Mouse (Mus musculus): ENCODE measurements around the gene Sh3rf3. TPM values are rescaled to one million over a fixed set of nuclear protein-coding genes. Genes with fewer than 3 reads are reported as not detected.

Gene Sh3rf3
- polyA plus RNA-seq (2015; fragmentation: Nextera tagmentation; extraction: Ambion mirVana), result not detected in 2 replicates

DNA sequence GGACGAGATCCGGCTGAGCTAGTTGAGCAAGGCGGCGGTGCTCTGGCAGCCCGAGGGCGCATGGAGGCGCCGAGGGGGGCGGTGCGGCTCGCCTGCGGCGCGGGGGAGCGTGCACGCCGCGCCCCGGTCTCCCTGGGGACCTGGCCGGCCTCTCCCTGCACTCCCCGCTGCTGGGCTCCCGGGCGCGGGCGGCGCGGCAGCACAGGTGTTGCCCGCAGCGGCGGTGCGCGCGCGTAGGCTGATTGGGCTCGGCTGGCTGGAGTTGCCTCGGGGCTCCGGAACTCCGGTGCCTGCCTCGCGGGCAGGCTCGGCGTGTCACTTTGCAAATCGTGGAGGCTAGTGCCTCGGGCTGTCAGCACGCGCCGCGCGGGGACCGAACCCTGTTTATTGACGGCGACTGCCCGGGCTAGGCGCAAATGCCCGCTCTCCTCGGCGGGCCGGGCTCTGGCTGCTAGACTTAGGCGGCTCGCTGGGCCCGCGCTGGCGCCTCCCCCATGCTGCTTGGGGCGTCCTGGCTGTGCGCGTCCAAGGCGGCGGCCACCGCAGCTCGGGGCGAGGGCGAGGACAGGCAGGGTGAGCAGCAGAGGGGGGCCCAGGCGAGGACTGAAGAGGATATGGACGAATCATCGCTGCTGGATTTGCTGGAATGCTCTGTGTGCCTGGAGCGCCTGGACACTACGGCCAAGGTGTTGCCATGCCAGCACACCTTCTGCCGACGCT lies at the start of gene Sh3rf3:
Gene Sh3rf3 (plus strand): TSS at position 279 of the 720 bp plus-strand sequence.
- no peak for TF ChIP-seq CTCF (IDR thresholded peaks at IDR 0.05; ENCODE audit: low read depth)
- no peak for TF ChIP-seq EP300 (IDR thresholded peaks at IDR 0.05; ENCODE audit: low read depth)
- peak; percentile 21 for DNase-seq

DNA sequence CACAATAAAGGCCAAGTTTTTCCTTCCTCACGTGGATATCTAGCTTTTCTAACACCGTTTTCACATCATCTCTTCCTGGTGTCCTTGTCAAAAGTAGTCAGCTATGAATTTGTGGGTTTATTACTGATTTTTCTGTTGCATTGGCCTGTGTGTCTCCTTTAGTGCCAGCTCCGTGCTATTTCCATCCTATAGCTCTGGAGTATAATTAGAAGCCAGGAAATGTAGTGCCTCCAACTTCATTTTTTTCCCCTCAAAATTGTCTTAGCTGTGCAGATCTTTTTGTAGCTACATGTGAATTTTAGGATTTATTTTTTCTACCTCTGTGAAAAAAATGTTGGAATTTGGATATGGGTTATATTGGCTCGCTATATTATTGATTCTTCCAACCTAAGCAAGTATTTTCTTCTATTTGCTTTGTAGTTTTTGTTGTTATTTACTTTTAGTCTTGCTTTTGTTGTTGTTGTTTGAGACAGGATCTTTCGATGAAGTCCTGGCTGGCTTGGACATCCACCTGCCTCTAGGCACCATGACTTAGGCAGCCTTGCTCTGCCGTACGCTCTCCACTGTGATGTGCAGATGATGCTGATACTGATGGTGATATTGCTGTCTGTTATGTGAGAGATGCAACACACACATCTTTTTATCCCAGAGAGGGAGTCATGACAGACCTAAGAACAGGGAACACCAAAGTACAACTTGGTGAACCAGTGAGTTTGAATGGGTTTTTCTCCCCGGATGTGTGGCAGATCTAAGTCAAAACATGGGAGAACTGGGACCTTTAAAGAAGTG lies 24.5 kb upstream of the Sh3rf3 start:
- Histone ChIP-seq H3K36me3 (replicated peaks; ENCODE audit: insufficient read depth, low read length) (no peaks in the 10 kb centered on the region), H3K27me3 (ENCODE audit: insufficient read depth, low read length) (no peaks in the 10 kb centered on the region), H3K9ac (replicated peaks) (no peak overlapping the region), H3K4me3 (ENCODE audit: low read depth, low read length) (no peak overlapping the region), H3K9me3 (ENCODE audit: low read length) (no peaks in the 10 kb centered on the region), H3K27ac (ENCODE audit: low read depth) (no peak overlapping the region), H3K4me1 (ENCODE audit: insufficient read depth) (no peaks in the 10 kb centered on the region), H3K4me2 (ENCODE audit: low read depth, low read length) (no peak overlapping the region)
- ATAC-seq, result no peak
- DNase-seq, result no peak
- 73% methylated on average over 8 of the region's 8 CpGs for WGBS (ENCODE audit: insufficient replicate concordance)
- TF ChIP-seq EP300 (IDR thresholded peaks at IDR 0.05; ENCODE audit: low read depth) (no peak), CTCF (IDR thresholded peaks at IDR 0.05; ENCODE audit: low read depth) (no peak)

More for the DNA sequence above, at the start of gene Sh3rf3:
- no peak within 1 kb of the TSS for H3K9ac ChIP-seq (replicated peaks)
- H3K27me3 ChIP-seq (ENCODE audit: insufficient read depth, low read length), result peaks cover 42% of the 10 kb centered on the region
- ATAC-seq, result no peak
- peak within 1 kb of the TSS; percentile 42 for H3K4me3 ChIP-seq (ENCODE audit: low read depth, low read length)
- H3K36me3 ChIP-seq (replicated peaks; ENCODE audit: insufficient read depth, low read length), result no peaks in the 10 kb centered on the region
- no peak within 1 kb of the TSS for H3K27ac ChIP-seq (ENCODE audit: low read depth)
- H3K4me2 ChIP-seq (ENCODE audit: low read depth, low read length), result peak within 1 kb of the TSS; percentile 74
- no peaks in the 10 kb centered on the region for H3K9me3 ChIP-seq (ENCODE audit: low read length)
- 1% methylated on average over 79 of the region's 79 CpGs for WGBS (ENCODE audit: insufficient replicate concordance)
- H3K4me1 ChIP-seq (ENCODE audit: insufficient read depth), result peaks cover 8% of the 10 kb centered on the region; the same call in 1 of the 2 replicates

DNA sequence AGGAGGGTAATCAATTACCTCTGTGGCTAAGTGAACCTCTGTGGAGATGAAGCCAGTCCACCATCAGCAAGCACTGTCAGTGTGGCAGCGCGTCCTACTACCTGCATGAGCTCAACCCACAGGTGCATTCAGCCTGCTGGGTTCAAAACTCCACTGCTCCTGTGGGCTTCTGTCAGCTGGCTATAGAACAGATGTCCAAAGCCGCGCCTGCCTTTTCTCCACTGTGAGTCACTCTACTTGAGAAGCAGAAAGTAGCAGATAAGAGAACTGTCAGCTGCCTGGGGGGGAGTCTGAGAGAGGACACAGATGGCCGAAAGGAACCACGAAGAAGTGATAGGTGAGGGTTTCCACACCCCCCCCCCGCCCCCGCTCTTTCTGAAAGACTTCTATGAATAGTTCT lies 15.6 kb upstream of the Sh3rf3 start:
- Histone ChIP-seq H3K27me3 (ENCODE audit: insufficient read depth, low read length) (no peaks in the 10 kb centered on the region), H3K27ac (ENCODE audit: low read depth) (no peak overlapping the region), H3K4me2 (ENCODE audit: low read depth, low read length) (no peak overlapping the region), H3K9me3 (ENCODE audit: low read length) (no peaks in the 10 kb centered on the region), H3K4me1 (ENCODE audit: insufficient read depth) (no peaks in the 10 kb centered on the region), H3K4me3 (ENCODE audit: low read depth, low read length) (no peak overlapping the region), H3K9ac (replicated peaks) (no peak overlapping the region), H3K36me3 (replicated peaks; ENCODE audit: insufficient read depth, low read length) (no peaks in the 10 kb centered on the region)
- ATAC-seq (no peak), DNase-seq (no peak)
- TF ChIP-seq EP300 (IDR thresholded peaks at IDR 0.05; ENCODE audit: low read depth) (no peak), CTCF (IDR thresholded peaks at IDR 0.05; ENCODE audit: low read depth) (no peak)
- 76% methylated on average over 8 of the region's 8 CpGs for WGBS (ENCODE audit: insufficient replicate concordance)

GRCm38 (mm10) chr10:58798156-58798555 lies 15.0 kb upstream of the Sh3rf3 start:
- WGBS (ENCODE audit: insufficient replicate concordance), result 84% methylated on average over 3 of the region's 3 CpGs
- ATAC-seq, result no peak

GRCm38 (mm10) chr10:58800996-58801433 lies 12.1 kb upstream of the Sh3rf3 start:
- 77% methylated on average over 21 of the region's 21 CpGs for WGBS (ENCODE audit: insufficient replicate concordance)
- no peak overlapping the region for H3K4me2 ChIP-seq (ENCODE audit: low read depth, low read length)

More at GRCm38 (mm10) chr10:58798156-58798555, 15.0 kb upstream of the Sh3rf3 start:
- Histone ChIP-seq H3K36me3 (replicated peaks; ENCODE audit: insufficient read depth, low read length) (no peaks in the 10 kb centered on the region), H3K9ac (replicated peaks) (no peak overlapping the region), H3K4me3 (ENCODE audit: low read depth, low read length) (no peak overlapping the region), H3K9me3 (ENCODE audit: low read length) (no peaks in the 10 kb centered on the region), H3K27me3 (ENCODE audit: insufficient read depth, low read length) (no peaks in the 10 kb centered on the region), H3K4me2 (ENCODE audit: low read depth, low read length) (no peak overlapping the region), H3K4me1 (ENCODE audit: insufficient read depth) (no peaks in the 10 kb centered on the region), H3K27ac (ENCODE audit: low read depth) (no peak overlapping the region)
- no peak for DNase-seq
- no peak for TF ChIP-seq CTCF (IDR thresholded peaks at IDR 0.05; ENCODE audit: low read depth)
- no peak for TF ChIP-seq EP300 (IDR thresholded peaks at IDR 0.05; ENCODE audit: low read depth)

DNA sequence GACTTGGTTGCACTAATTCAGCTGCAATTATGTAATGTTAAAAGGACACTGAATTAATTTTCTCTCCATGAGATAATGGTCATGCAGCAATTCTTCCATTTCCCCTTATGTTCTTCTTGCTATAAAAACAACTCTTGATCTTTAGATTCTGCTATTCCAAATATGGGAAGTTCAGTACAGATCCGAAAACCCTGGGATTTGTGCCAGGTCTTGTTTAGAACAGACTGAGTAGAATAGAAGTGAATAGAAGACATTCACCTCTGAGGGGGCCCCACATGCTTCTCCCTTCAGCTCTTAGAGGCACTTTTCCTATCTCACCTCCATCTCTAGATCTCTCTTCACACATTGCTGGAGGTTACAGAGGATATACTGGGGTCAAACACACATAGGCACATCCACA lies 10.8 kb upstream of the Sh3rf3 start:
- Histone ChIP-seq H3K4me1 (ENCODE audit: insufficient read depth) (no peaks in the 10 kb centered on the region), H3K4me2 (ENCODE audit: low read depth, low read length) (no peak overlapping the region), H3K36me3 (replicated peaks; ENCODE audit: insufficient read depth, low read length) (no peaks in the 10 kb centered on the region), H3K4me3 (ENCODE audit: low read depth, low read length) (no peak overlapping the region), H3K9ac (replicated peaks) (no peak overlapping the region), H3K27me3 (ENCODE audit: insufficient read depth, low read length) (no peaks in the 10 kb centered on the region), H3K9me3 (ENCODE audit: low read length) (no peaks in the 10 kb centered on the region), H3K27ac (ENCODE audit: low read depth) (no peak overlapping the region)
- ATAC-seq (no peak), DNase-seq (no peak)
- TF ChIP-seq EP300 (IDR thresholded peaks at IDR 0.05; ENCODE audit: low read depth) (no peak), CTCF (IDR thresholded peaks at IDR 0.05; ENCODE audit: low read depth) (no peak)
- 67% methylated on average over 1 of the region's 1 CpGs for WGBS (ENCODE audit: insufficient replicate concordance)

More at GRCm38 (mm10) chr10:58800996-58801433, 12.1 kb upstream of the Sh3rf3 start:
- no peak overlapping the region for H3K9ac ChIP-seq (replicated peaks)
- DNase-seq (no peak), ATAC-seq (no peak)
- no peaks in the 10 kb centered on the region for H3K4me1 ChIP-seq (ENCODE audit: insufficient read depth)
- no peaks in the 10 kb centered on the region for H3K36me3 ChIP-seq (replicated peaks; ENCODE audit: insufficient read depth, low read length)
- H3K27me3 ChIP-seq (ENCODE audit: insufficient read depth, low read length), result no peaks in the 10 kb centered on the region
- no peak for TF ChIP-seq CTCF (IDR thresholded peaks at IDR 0.05; ENCODE audit: low read depth)
- no peak for TF ChIP-seq EP300 (IDR thresholded peaks at IDR 0.05; ENCODE audit: low read depth)
- no peak overlapping the region for H3K4me3 ChIP-seq (ENCODE audit: low read depth, low read length)
- H3K27ac ChIP-seq (ENCODE audit: low read depth), result no peak overlapping the region
- no peaks in the 10 kb centered on the region for H3K9me3 ChIP-seq (ENCODE audit: low read length)
